Mouse (Mus musculus) intestine, embryonic 15.5 days (tissue): ENCODE data around the gene Mrps35. TPM values are rescaled to one million over a fixed set of nuclear protein-coding genes. Genes with fewer than 3 reads are reported as not detected.

ENCODE experiments used
- ATAC-seq: fragments of 200-750 bp; cut with Nextera tagmentation; 2 replicates; pipeline ENCODE4 v1.8.0; 2017; ENCODE audit warnings: moderate TSS enrichment, moderate library complexity
- H3K27ac ChIP-seq: fragments of 300-500 bp; sonication (generic); 2 replicates; pipeline ENCODE4 v1.5.1; 2015; ENCODE audit warnings: mild to moderate bottlenecking, inconsistent platforms
- H3K27me3 ChIP-seq: fragments of 300-500 bp; sonication (generic); replicated peaks from 2 replicates; pipeline ENCODE4 v1.6.1; 2015; ENCODE audit warnings: inconsistent platforms
- H3K36me3 ChIP-seq: fragments of 300-500 bp; sonication (generic); 2 replicates; pipeline ENCODE4 v1.6.1; 2015; ENCODE audit warnings: inconsistent platforms
- H3K4me1 ChIP-seq: fragments of 300-500 bp; sonication (generic); replicated peaks from 2 replicates; pipeline ENCODE4 v1.6.1; 2015; ENCODE audit warnings: inconsistent platforms
- H3K4me2 ChIP-seq: fragments of 300-500 bp; sonication (generic); replicated peaks from 2 replicates; pipeline ENCODE4 v1.6.1; 2015; ENCODE audit warnings: mild to moderate bottlenecking, inconsistent platforms
- H3K4me3 ChIP-seq: fragments of 300-500 bp; sonication (generic); replicated peaks from 2 replicates; pipeline ENCODE4 v1.5.1; 2015; ENCODE audit warnings: inconsistent platforms
- H3K9ac ChIP-seq: fragments of 300-500 bp; sonication (generic); 2 replicates; pipeline ENCODE4 v1.6.1; 2015; ENCODE audit warnings: inconsistent platforms
- H3K9me3 ChIP-seq: fragments of 300-500 bp; sonication (generic); 2 replicates; pipeline ENCODE4 v1.6.1; 2016; ENCODE audit warnings: inconsistent platforms
- WGBS: fragments of 180-500 bp; shearing (Covaris S2); methylation state at CpG from one replicate; pipeline ENCODE4 v1.1.7; 2015; 5-methylcytosine and 5-hydroxymethylcytosine counted together
- polyA plus RNA-seq: library from polyadenylated mRNA; unstranded; fragments of >200 nt; fragmentation: Nextera tagmentation; extraction: Ambion mirVana; gene quantifications from 2 replicates; pipeline ENCODE4 v1.2.1, GENCODE M21; 2015

The Mrps35 gene
- 149 and 153 TPM in 2 replicates for polyA plus RNA-seq

DNA sequence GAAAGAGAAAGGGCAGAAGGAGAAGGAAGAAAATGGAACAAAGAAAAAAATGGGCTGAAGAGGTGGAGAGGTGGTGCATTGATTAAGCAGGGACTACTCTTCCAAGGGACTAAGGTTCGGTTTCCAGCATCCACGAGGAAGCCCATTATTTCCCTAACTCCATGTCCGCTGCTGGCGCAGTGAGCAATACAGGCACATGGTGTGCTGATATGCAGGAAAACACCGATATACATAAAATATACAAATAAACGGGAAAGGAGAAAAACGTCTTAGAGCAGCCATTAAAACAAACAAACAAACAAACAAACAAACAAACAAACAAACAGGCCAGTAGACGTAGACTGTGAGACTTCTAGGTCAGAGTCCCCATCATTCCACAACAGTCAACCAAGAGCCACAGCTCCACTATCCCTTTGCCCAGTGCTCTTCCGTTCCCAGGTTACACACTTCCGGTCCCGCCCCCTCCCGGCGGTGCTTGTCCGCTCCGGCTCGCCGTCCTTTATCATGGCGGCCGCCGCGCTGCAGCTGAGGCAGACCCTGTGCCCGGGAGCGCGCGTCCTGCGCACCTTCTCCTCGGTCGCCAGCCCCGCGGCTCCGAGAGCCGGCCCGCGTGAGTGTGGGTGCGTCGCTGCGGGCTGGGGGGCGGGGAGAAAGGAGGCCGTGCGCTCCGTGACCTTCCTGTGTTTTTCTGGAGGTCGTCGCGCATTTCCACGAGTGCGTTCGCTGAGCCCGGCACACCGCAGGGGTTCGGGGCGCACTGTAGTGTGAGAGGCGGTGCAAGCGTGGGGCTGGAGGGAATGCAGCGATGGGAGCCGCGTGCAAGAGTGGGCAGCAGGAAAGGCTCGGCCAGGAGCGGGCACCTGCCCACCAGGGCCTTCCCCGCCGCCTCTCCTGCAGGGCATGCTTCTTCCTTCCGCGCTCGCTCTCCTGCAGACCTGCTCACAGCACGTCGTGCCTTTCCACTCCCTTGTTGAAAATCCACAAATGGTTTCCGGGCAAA is at the start of gene Mrps35:
Mrps35 (plus strand) TSS at position 474 of the 1,000 bp plus-strand sequence.
- Histone ChIP-seq H3K9ac (peak within 1 kb of the TSS; percentile 85), H3K27ac (peak within 1 kb of the TSS; percentile 66), H3K4me3 (peak within 1 kb of the TSS; percentile 71), H3K36me3 (no peaks in the 10 kb centered on the region), H3K4me2 (peak within 1 kb of the TSS; percentile 66), H3K27me3 (no peaks in the 10 kb centered on the region), H3K9me3 (no peaks in the 10 kb centered on the region), H3K4me1 (peaks cover 8% of the 10 kb centered on the region)
- ATAC-seq: peak; percentile 99
- WGBS: 3% methylated on average over 66 of the region's 66 CpGs

- no peak overlapping the region for H3K9ac ChIP-seq
- 47% methylated on average over 5 of the region's 5 CpGs for WGBS
- H3K36me3 ChIP-seq: no peaks in the 10 kb centered on the region
- no peak overlapping the region for H3K4me3 ChIP-seq
- no peaks in the 10 kb centered on the region for H3K27me3 ChIP-seq
- no peak for ATAC-seq
- no peak overlapping the region for H3K27ac ChIP-seq
- no peaks in the 10 kb centered on the region for H3K9me3 ChIP-seq
- H3K4me2 ChIP-seq: no peak overlapping the region
- no peaks in the 10 kb centered on the region for H3K4me1 ChIP-seq
Observed at GRCm38 (mm10) chr6:146994236-146994635, 48.3 kb upstream of the Mrps35 start.

DNA sequence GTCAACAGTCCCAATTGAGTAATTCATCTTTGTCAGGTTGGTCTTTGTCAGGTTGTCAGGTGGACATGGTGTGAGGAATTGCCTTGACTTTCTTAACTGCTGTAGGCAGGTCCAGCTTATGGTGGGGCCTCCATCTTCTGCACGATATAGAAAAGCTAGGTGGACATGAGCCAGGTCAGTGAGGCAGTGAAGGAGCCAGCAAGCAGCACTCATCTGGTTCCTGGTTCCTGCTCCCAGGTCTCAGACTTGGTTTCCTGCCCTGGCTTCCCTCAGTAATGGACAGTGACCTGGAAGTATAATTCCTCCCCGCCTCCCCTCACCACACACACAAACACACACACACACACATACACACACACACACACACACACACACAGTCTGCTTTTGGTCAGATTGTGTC is 47.2 kb upstream of the Mrps35 start:
- Histone ChIP-seq H3K27ac (no peak overlapping the region), H3K9ac (no peak overlapping the region), H3K4me2 (no peak overlapping the region), H3K36me3 (0 out of 2 replicates have a peak, but pooled peaks cover 3% of the 10 kb centered on the region), H3K9me3 (no peaks in the 10 kb centered on the region), H3K4me3 (no peak overlapping the region), H3K4me1 (no peaks in the 10 kb centered on the region), H3K27me3 (no peaks in the 10 kb centered on the region)
- ATAC-seq: no peak
- WGBS: 81% methylated on average over 2 of the region's 2 CpGs

DNA sequence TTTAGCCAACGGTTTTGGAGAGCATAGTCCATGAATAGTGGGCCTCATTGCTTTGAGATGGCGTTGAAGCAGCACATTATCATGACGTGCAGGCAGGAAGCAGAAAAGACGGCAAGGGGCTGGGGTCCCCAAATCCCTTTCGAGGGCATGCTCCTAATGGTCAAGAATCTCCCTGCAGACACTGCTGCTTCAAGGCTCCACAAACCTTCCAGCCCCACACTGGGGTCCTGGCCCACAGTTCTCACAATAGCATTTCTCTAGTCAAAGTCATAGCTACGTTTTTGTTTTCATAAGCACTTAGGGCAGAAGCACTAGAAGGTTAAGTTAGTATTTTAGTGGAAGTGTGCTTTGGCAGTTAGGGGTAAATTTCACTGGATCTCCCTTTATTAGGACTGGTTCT is 46.7 kb upstream of the Mrps35 start:
- Histone ChIP-seq H3K4me1 (no peaks in the 10 kb centered on the region), H3K4me2 (no peak overlapping the region), H3K36me3 (0 out of 2 replicates have a peak, but pooled peaks cover 3% of the 10 kb centered on the region), H3K9ac (no peak overlapping the region), H3K27me3 (no peaks in the 10 kb centered on the region), H3K9me3 (no peaks in the 10 kb centered on the region), H3K27ac (no peak overlapping the region), H3K4me3 (no peak overlapping the region)
- 93% methylated on average over 6 of the region's 6 CpGs for WGBS
- no peak for ATAC-seq

DNA sequence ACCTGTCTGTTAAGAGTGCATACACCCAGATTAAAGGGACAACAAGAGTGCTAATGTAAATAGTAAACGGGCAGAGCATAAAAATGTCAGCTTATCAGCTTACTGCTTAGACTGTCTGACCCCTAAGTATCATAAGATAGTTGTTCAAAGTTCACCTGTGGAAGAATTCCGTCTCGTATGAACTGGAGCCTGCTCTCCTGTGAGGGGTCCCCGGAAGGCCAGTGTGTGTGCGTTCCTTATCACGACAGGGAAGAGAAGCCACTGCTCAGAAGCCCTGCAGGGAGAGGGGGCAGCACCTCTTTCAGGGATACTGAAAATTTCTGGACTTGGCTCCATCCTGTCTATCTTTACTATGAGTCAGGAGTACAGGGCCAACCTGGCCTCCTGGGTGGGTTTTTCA is 45.6 kb upstream of the Mrps35 start:
- Histone ChIP-seq H3K27me3 (no peaks in the 10 kb centered on the region), H3K4me3 (no peak overlapping the region), H3K9me3 (no peaks in the 10 kb centered on the region), H3K4me1 (no peaks in the 10 kb centered on the region), H3K4me2 (no peak overlapping the region), H3K36me3 (0 out of 2 replicates have a peak, but pooled peaks cover 6% of the 10 kb centered on the region), H3K9ac (no peak overlapping the region), H3K27ac (no peak overlapping the region)
- 63% methylated on average over 6 of the region's 6 CpGs for WGBS
- peak; percentile 82 for ATAC-seq

DNA sequence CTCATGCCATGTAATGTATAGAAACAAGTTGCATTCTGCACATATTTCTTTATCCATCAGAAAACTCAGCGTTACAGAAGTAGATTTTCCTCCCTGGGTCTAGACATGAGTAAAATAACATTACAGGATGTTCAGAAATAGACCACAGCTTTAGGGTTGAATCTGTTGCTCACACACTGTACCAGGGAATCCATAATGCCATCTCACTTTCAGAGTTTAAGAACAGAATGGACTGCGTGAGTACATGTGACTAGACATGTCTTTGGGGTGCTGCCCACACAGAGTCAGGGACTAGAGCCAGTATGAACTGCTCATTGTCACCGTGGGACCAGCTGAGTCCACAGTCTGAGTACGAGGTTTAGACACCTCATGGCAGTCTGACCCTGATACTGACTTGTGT is 43.9 kb upstream of the Mrps35 start:
- 90% methylated on average over 4 of the region's 4 CpGs for WGBS
- H3K4me3 ChIP-seq: no peak overlapping the region

GRCm38 (mm10) chr6:146999302-146999701 is 43.3 kb upstream of the Mrps35 start:
- WGBS: 85% methylated on average over 9 of the region's 9 CpGs
- Histone ChIP-seq H3K36me3 (0 out of 2 replicates have a peak, but pooled peaks cover 6% of the 10 kb centered on the region), H3K4me1 (no peaks in the 10 kb centered on the region), H3K9ac (no peak overlapping the region), H3K4me3 (no peak overlapping the region), H3K27ac (no peak overlapping the region), H3K9me3 (no peaks in the 10 kb centered on the region), H3K27me3 (no peaks in the 10 kb centered on the region), H3K4me2 (no peak overlapping the region)
- ATAC-seq: no peak

More for the DNA sequence above, 43.9 kb upstream of the Mrps35 start:
- H3K9ac ChIP-seq: no peak overlapping the region
- H3K36me3 ChIP-seq: 0 out of 2 replicates have a peak, but pooled peaks cover 6% of the 10 kb centered on the region
- no peak for ATAC-seq
- no peaks in the 10 kb centered on the region for H3K4me1 ChIP-seq
- H3K27ac ChIP-seq: no peak overlapping the region
- no peak overlapping the region for H3K4me2 ChIP-seq
- no peaks in the 10 kb centered on the region for H3K9me3 ChIP-seq
- no peaks in the 10 kb centered on the region for H3K27me3 ChIP-seq

DNA sequence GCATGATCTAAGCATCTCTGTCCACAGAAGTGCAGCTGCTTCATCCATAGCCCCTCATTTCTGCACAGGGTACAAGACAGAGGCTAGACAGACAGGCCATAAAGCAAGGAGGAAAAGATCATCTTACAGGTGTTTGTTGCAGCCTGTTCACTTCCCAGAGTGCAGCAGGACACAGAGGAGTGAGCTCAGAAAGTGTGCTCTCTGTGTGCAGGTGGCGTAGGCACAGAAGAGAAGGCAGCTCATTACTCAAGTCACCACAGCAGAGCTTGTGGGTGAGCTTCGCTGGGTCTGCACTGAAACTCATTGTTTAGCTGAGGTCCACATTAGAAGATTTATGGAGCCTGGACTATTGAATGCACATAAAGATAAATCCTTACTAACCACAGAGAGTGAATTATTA is 42.8 kb upstream of the Mrps35 start:
- WGBS: 65% methylated on average over 2 of the region's 2 CpGs
- Histone ChIP-seq H3K27me3 (no peaks in the 10 kb centered on the region), H3K4me1 (no peaks in the 10 kb centered on the region), H3K36me3 (0 out of 2 replicates have a peak, but pooled peaks cover 6% of the 10 kb centered on the region), H3K4me3 (no peak overlapping the region), H3K27ac (no peak overlapping the region), H3K9me3 (no peaks in the 10 kb centered on the region), H3K9ac (no peak overlapping the region), H3K4me2 (no peak overlapping the region)
- no peak for ATAC-seq

GRCm38 (mm10) chr6:147008148-147008547 is 34.4 kb upstream of the Mrps35 start:
- Histone ChIP-seq H3K36me3 (peaks cover 5% of the 10 kb centered on the region; the same call in 1 of the 2 replicates), H3K27me3 (no peaks in the 10 kb centered on the region), H3K27ac (no peak overlapping the region), H3K9ac (no peak overlapping the region), H3K9me3 (no peaks in the 10 kb centered on the region), H3K4me2 (no peak overlapping the region), H3K4me1 (no peaks in the 10 kb centered on the region), H3K4me3 (no peak overlapping the region)
- no peak for ATAC-seq
- whole genome bisulfite sequencing: 67% methylated on average over 3 of the region's 3 CpGs

DNA sequence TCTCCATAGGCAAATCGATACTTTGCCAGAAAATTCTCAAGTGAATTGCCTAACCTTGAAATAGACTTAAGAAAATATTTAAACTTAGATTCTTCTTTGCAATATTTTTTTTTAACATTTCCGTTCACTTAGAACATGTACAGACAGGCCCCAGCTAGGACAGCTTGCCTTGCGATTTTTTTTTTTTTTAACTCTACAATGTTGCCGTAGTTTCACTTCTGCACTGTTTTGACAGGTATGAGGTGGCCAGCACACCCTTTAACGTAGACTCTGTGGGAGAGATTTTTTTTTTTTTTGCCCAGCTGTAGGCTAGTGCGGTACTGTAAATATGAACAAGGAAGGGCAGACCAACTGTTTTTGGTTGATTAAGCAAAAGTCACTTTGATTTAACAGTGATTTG is 32.2 kb upstream of the Mrps35 start:
- Histone ChIP-seq H3K27ac (no peak overlapping the region), H3K4me1 (no peaks in the 10 kb centered on the region), H3K4me3 (no peak overlapping the region), H3K36me3 (peaks cover 7% of the 10 kb centered on the region; the same call in 1 of the 2 replicates), H3K4me2 (no peak overlapping the region), H3K9ac (no peak overlapping the region), H3K27me3 (no peaks in the 10 kb centered on the region), H3K9me3 (no peaks in the 10 kb centered on the region)
- WGBS: 83% methylated on average over 6 of the region's 6 CpGs
- no peak for ATAC-seq

GRCm38 (mm10) chr6:147010811-147011520 is 31.6 kb upstream of the Mrps35 start:
- no peak overlapping the region for H3K27ac ChIP-seq
- WGBS: 83% methylated on average over 15 of the region's 15 CpGs
- no peak overlapping the region for H3K4me2 ChIP-seq
- no peaks in the 10 kb centered on the region for H3K9me3 ChIP-seq
- no peak overlapping the region for H3K4me3 ChIP-seq
- no peaks in the 10 kb centered on the region for H3K4me1 ChIP-seq
- H3K36me3 ChIP-seq: peaks cover 7% of the 10 kb centered on the region; the same call in 1 of the 2 replicates
- no peak overlapping the region for H3K9ac ChIP-seq
- H3K27me3 ChIP-seq: no peaks in the 10 kb centered on the region
- ATAC-seq: no peak

- Histone ChIP-seq H3K36me3 (peaks cover 7% of the 10 kb centered on the region; the same call in 1 of the 2 replicates), H3K4me2 (no peak overlapping the region), H3K9ac (no peak overlapping the region), H3K4me1 (no peaks in the 10 kb centered on the region), H3K27me3 (no peaks in the 10 kb centered on the region), H3K4me3 (no peak overlapping the region), H3K9me3 (no peaks in the 10 kb centered on the region), H3K27ac (no peak overlapping the region)
- no peak for ATAC-seq
- WGBS: 79% methylated on average over 6 of the region's 6 CpGs
Observed at GRCm38 (mm10) chr6:147011555-147011954, 31.0 kb upstream of the Mrps35 start.
